In genomic region chr17:5331387-5331786, GRCm38 (mm10) we compare ENCODE assay signal across 11 mouse cellular contexts.
DNase-seq lines count a peak whose midpoint lies in the region; TF ChIP-seq lines count a peak whose summit lies in the region.
"Had no signal": no experiment of that assay in that cellular context is flagged by ENCODE, and none has a peak within 500 bp of the region (broad histone marks: within the 10 kb centered on the region; RNA-seq: fewer than 3 reads in every experiment).

No protein-coding gene starts in this region.

- TF ChIP-seq CTCF in left cerebral cortex, adult 2 months (IDR thresholded peaks at IDR 0.05): peak; percentile 52

- intact Hi-C loops in left cerebral cortex, adult 2 months (cut with DNase I): loop anchor here (5.0 kb wide), 1 partner anchor 66 kb away; no protein-coding TSS in a partner anchor
- intact Hi-C loops in left cerebral cortex, postnatal 25 days (cut with DNase I): no loop called here

- H3K4me3 ChIP-seq in left cerebral cortex, adult 2 months: no peak overlapping the region

- DNase-seq in adrenal gland, postnatal 36 days: peak; percentile 31 to 35
- no peak for DNase-seq in adrenal gland, adult 2 months
- DNase-seq in left cerebral cortex, adult 2 months (ENCODE audit: extremely low spot score in 1 of 2, low spot score in 2 of 2): no peak
- no peak for DNase-seq in left cerebral cortex, postnatal 25 days (ENCODE audit: low spot score in 2 of 2)
- peak; percentile 53 for DNase-seq in A20 (ENCODE audit: low read depth, low spot score)
- peak; percentile 8 for DNase-seq in c-Kit-positive CD71-positive TER-119-negative erythroid progenitor cells, embryonic 14.5 days (ENCODE audit: low read depth)
- DNase-seq in right cerebral cortex, postnatal 14 days: no peak
- no peak for DNase-seq in right cerebral cortex, postnatal 36 days (ENCODE audit: low spot score in 2 of 2)
- DNase-seq: cerebellum, adult 8-10 months; layer of hippocampus, postnatal 36 days; right cerebral cortex, adult 18-20 months had no signal

- no peak overlapping the region for H3K27ac ChIP-seq in left cerebral cortex, adult 2 months

Comparison
In these comparisons a context has a peak if more than half of its experiments do, and no peak if none do; other contexts are left out.
1. DNase-seq: peak in adrenal gland, postnatal 36 days (2 of 2), A20 (single experiment) and c-Kit-positive CD71-positive TER-119-negative erythroid progenitor cells, embryonic 14.5 days (single experiment); none in adrenal gland, adult 2 months (single experiment), left cerebral cortex, adult 2 months (0 of 2), left cerebral cortex, postnatal 25 days (0 of 2), right cerebral cortex, postnatal 14 days (single experiment) and right cerebral cortex, postnatal 36 days (0 of 2).